Mouse (Mus musculus): Measurements from ENCODE around the gene Rabgap1l.

GRCm38 (mm10) chr1:160284241-160284640 lies 508.8 kb downstream of the Rabgap1l start:
- TF ChIP-seq CTCF (IDR thresholded peaks at IDR 0.05; ENCODE audit: borderline replicate concordance, extremely low read depth, insufficient read depth, insufficient read length) (no peak), POLR2A (IDR thresholded peaks at IDR 0.05; ENCODE audit: borderline replicate concordance, extremely low read depth, insufficient read depth, insufficient read length, poor library complexity, severe bottlenecking) (no peak)

Measured in brain, embryonic 14.5 days (tissue).